Mouse (Mus musculus) c-Kit-positive CD71-positive TER-119-positive erythroid progenitor cells, embryonic 14.5 days (primary cell): ENCODE measurements around the gene Gtf2e1.

Experiments used
- DNase-seq: peaks from one replicate; pipeline ENCODE4 v3.0.0-alpha.2; 2013; ENCODE audit warnings: low spot score

Gene Gtf2e1

GRCm38 (mm10) chr16:37546312-37546711, 6.7 kb upstream of the Gtf2e1 start:
- no peak for DNase-seq

- DNase-seq, result no peak
Observed at GRCm38 (mm10) chr16:37540776-37541175, 1.2 kb upstream of the Gtf2e1 start.

- no peak for DNase-seq
Observed at GRCm38 (mm10) chr16:37539240-37539610, 364 bp downstream of the Gtf2e1 start.

- no peak for DNase-seq
Observed at GRCm38 (mm10) chr16:37533369-37534068, 6.1 kb downstream of the Gtf2e1 start.

- DNase-seq, result no peak
Observed at GRCm38 (mm10) chr16:37532046-37532445, 7.5 kb downstream of the Gtf2e1 start.

GRCm38 (mm10) chr16:37530170-37530569, 9.4 kb downstream of the Gtf2e1 start:
- no peak for DNase-seq

GRCm38 (mm10) chr16:37526688-37527223, 12.8 kb downstream of the Gtf2e1 start:
- DNase-seq, result no peak

- no peak for DNase-seq
Observed at GRCm38 (mm10) chr16:37525121-37525520, 14.5 kb downstream of the Gtf2e1 start.

GRCm38 (mm10) chr16:37522100-37522697, 17.4 kb downstream of the Gtf2e1 start:
- DNase-seq, result no peak

- no peak for DNase-seq
Observed at GRCm38 (mm10) chr16:37520190-37521040, 19.2 kb downstream of the Gtf2e1 start.

- DNase-seq, result no peak
Observed at GRCm38 (mm10) chr16:37519721-37520120, 19.9 kb downstream of the Gtf2e1 start.

- no peak for DNase-seq
Observed at GRCm38 (mm10) chr16:37518662-37519061, 20.9 kb downstream of the Gtf2e1 start.

GRCm38 (mm10) chr16:37517596-37518211, 21.9 kb downstream of the Gtf2e1 start:
- no peak for DNase-seq

- DNase-seq, result no peak
Observed at GRCm38 (mm10) chr16:37516376-37516993, 23.1 kb downstream of the Gtf2e1 start.

GRCm38 (mm10) chr16:37514644-37515043, 24.9 kb downstream of the Gtf2e1 start:
- DNase-seq, result no peak

GRCm38 (mm10) chr16:37511489-37511888, 28.1 kb downstream of the Gtf2e1 start:
- DNase-seq, result no peak

GRCm38 (mm10) chr16:37506751-37507150, 32.8 kb downstream of the Gtf2e1 start:
- no peak for DNase-seq

GRCm38 (mm10) chr16:37504517-37504916, 35.1 kb downstream of the Gtf2e1 start:
- DNase-seq, result no peak

GRCm38 (mm10) chr16:37498581-37498980, 41.0 kb downstream of the Gtf2e1 start:
- DNase-seq, result no peak

- DNase-seq, result no peak
Observed at GRCm38 (mm10) chr16:37495017-37495416, 44.6 kb downstream of the Gtf2e1 start.

- DNase-seq, result no peak
Observed at GRCm38 (mm10) chr16:37486826-37487612, 52.6 kb downstream of the Gtf2e1 start.
